Mouse (Mus musculus) layer of hippocampus, adult 18-20 months (tissue): ENCODE results near the gene Trpm3. TPM values are rescaled to one million over a fixed set of nuclear protein-coding genes. Genes with fewer than 3 reads are reported as not detected.
A peak's percentile ranks its signal among the peaks of the same experiment; 100 is the strongest.

Experiments used
- DNase-seq, 2 experiments: peaks; one replicate each; pipeline ENCODE4 v3.0.0; 2022; ENCODE audit warnings: low spot score in 2 of 2
- long read RNA-seq: library from polyadenylated mRNA; stranded (forward); transcript quantifications from one replicate; pipeline ENCODE4 v2.0.0, GENCODE M21; 2021
- total RNA-seq, 2 experiments: library from RNA; stranded (reverse); gene quantifications; 2 replicates each; pipeline ENCODE4 v1.2.3; 2021

Trpm3 gene
- total RNA-seq = 10 to 100 TPM; 56.8 to 61.7 TPM
- long read RNA-seq, partial matches to known transcripts = 5 of 20 reads
- long read RNA-seq, other reads (novel, unspliced or antisense) = 14 of 20 reads

GRCm38 (mm10) chr19:22138590-22139421 lies at the start of gene Trpm3:
Trpm3 (plus strand) TSS chr19:22139046.
- DNase-seq = peak; percentile 47 to 74

DNA sequence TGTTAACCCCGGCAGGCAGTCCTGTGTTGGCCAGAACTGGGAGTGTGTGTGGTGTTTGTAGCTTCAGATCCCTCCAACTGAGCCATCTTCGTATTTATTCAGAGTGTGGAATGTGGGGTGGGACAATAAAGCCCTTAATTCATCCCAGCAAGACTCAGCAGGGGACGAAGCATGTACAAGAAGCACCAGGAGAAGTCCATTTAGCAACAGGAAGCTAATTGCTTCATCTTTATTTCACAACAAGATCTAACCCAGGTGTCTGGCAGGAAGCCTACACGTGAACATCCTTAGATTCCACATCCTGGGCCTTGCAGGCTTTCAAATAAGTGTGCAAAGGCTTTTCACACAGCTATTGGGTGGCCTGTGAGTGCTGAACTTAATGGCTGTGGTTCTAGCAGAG lies 38.3 kb upstream of the Trpm3 start:
- DNase-seq = no peak

- no peak for DNase-seq
Measured at GRCm38 (mm10) chr19:22103865-22104264, 35.0 kb upstream of the Trpm3 start.

DNA sequence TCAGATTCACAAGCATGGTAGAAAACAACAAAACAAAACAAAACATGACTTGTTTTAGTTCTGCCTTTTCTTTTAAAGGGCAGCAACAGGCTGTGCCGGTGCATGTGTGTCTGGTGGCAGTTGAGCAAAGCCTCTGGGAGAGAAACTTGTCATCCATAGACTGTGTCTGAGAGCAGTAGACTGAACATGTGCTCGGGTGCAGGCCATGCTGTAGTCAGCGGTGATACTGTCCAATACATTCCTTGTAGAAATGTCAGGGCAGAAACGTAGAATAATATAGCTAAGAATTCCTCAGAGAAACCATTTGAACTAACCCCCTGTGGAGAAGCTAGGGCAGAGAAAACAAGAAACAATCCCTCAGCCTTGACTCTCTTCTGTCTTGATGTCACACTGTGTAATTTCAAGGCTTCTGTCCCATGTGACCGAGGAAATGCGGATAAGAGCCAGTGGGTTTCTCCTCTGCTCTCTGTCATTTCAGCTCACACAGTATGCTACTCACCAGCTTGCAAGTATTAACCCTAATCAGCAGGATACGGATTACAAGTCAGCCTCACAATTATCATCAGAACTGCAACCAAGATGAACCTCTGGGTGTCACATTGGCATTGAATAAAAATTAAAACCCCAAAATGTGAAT lies 33.9 kb upstream of the Trpm3 start:
- DNase-seq = no peak

- DNase-seq = no peak
Measured at GRCm38 (mm10) chr19:22105648-22106047, 33.2 kb upstream of the Trpm3 start.

- DNase-seq = no peak
Measured at GRCm38 (mm10) chr19:22108893-22109463, 29.9 kb upstream of the Trpm3 start.

DNA sequence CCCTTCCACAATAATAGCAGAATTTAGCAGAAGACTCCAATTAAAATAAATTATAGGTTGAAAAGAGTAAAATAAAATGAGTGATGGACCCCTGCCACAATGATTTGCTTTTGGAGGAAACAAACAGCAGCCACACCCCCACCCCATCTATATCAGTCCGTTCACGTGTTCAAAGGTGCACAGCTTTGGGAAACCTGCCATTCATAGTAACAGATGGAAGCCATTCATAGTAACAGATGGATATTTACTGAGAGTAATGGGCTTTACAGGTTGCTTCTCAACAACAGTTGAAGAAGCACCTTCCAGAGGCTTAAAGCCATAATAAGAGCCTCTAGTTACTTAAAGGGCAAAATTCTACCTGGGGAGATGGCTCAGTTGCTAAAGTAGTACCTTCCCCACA lies 17.9 kb upstream of the Trpm3 start:
- no peak for DNase-seq

- peak; percentile 8 to 62 for DNase-seq
Measured at GRCm38 (mm10) chr19:22121631-22122030, 17.2 kb upstream of the Trpm3 start.

DNA sequence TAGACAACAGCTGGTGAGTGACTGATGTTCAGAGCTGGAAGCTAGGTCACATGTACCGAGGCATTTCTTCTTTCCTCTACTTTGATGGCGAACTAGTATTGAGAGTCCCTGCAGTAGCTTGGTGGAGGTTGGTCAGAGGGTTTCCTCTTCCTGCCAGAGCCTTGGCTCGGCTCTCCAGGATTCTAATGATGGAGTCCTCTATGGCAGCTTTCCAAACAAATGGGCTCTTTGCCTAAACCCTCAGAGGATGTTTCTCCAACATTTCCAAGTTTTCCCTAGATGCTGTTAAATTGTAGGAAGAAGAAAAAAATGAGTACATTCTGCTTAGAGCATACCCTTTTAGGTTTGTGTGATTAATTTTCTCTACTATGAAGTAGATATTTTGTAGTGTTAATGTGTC lies 6.2 kb upstream of the Trpm3 start:
- DNase-seq = no peak

- no peak for DNase-seq
Measured at GRCm38 (mm10) chr19:22178549-22178948, 39.7 kb downstream of the Trpm3 start.

- DNase-seq = no peak
Measured at GRCm38 (mm10) chr19:22179017-22179416, 40.2 kb downstream of the Trpm3 start.

- peak in 1 of 2 experiments; percentile 56 for DNase-seq
Measured at GRCm38 (mm10) chr19:22180136-22180535, 41.3 kb downstream of the Trpm3 start.

GRCm38 (mm10) chr19:22189716-22190115 lies 50.9 kb downstream of the Trpm3 start:
- DNase-seq = peak; percentile 21 to 78

GRCm38 (mm10) chr19:22222520-22222919 lies 83.7 kb downstream of the Trpm3 start:
- DNase-seq = no peak

DNA sequence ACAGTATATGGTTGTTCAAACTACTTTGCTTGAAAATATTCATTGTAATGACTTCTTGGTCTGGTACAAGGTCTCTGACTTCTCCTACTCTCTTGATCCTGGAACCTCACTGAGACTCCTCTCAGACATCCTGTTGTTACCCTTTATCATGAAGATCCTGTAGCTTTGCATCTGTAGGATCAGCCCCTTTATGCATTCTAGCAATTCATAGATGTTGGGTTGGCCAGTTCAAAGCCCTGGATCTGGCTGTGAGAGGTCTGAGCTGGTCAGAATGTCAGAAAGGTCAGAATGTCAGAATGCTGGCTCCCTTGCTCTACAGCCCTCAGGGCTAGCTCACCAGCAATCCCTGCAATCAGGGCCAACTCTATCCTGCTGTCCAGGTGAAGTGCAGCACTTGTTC lies 95.3 kb downstream of the Trpm3 start:
- DNase-seq = no peak

DNA sequence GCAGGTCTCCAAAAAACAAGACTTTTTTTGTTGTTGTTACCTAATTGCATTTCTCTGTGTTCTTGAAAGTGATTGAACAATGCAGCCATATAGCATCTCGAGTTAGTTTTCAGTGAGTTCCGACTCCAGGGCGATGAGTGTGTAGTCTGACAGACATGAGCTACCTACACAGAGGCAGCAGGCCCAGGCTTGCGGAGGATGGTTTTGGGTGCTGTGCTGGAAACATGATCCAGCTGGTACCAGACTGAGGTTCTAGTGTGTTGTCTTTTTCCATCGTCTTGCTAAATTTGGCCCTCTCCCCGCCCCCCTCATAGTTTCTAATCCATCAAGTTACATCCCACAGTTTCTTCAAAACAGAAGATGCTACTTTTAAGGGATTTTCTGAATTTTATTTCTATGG lies 110.2 kb downstream of the Trpm3 start:
- peak; percentile 65 to 86 for DNase-seq

DNA sequence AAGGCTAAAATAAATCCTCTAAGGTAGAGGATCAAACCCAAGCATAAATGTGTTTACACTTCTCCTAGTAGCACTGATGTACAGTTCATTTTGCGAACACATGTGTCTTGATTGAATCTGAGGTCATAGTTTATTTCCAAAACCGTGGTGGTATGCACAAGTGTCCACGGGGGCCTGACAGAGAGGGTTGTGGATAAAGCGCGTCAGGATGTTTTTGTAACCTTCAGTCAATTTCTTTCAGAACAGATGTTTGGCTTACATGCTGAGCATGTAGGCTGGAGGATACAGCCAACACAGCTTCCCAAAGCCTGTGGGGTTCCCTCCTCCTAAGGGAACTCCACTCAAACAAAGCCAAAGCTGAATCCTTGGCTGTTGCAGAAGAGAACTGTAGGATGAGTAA lies 134.1 kb downstream of the Trpm3 start:
- DNase-seq = no peak

- DNase-seq = no peak
Measured at GRCm38 (mm10) chr19:22284651-22285050, 145.8 kb downstream of the Trpm3 start.

DNA sequence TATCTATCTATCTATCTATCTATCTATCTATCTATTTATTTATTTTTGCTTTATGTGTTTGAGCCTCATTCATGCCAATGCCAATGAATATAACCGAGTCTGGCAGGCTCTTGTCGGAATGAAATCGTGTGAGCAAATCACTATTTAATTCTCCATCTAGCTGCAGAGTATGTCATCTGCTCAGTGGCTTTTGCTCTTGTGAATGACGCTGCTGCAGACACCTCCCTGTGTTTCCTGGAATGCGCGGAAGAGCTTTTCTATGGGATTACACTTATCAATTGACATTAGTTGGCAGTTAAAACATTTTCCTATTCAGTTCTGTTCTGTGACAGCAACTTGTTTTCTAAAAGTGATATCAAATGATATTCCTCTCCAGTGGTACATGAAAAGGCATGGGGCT lies 153.8 kb downstream of the Trpm3 start:
- no peak for DNase-seq

DNA sequence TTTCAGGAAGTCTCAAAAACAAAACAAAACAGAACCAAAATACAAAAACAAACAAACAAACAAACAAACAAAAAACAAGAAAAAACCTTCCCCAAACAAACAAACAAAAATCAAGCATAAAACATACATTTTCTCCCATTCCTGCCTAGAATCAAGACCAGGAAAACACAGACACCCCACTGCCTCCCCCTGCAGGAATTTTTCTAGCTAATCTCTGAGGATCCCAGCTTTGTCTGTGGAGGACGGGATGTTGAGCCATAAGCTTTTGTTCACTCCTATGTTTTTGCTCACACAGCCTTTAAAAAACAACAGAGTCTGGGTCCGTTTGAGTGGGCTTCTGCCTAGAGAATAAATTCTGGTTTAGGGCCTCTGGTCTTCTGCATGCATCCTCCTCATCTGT lies 162.1 kb downstream of the Trpm3 start:
- peak in 1 of 2 experiments; percentile 38 for DNase-seq

DNA sequence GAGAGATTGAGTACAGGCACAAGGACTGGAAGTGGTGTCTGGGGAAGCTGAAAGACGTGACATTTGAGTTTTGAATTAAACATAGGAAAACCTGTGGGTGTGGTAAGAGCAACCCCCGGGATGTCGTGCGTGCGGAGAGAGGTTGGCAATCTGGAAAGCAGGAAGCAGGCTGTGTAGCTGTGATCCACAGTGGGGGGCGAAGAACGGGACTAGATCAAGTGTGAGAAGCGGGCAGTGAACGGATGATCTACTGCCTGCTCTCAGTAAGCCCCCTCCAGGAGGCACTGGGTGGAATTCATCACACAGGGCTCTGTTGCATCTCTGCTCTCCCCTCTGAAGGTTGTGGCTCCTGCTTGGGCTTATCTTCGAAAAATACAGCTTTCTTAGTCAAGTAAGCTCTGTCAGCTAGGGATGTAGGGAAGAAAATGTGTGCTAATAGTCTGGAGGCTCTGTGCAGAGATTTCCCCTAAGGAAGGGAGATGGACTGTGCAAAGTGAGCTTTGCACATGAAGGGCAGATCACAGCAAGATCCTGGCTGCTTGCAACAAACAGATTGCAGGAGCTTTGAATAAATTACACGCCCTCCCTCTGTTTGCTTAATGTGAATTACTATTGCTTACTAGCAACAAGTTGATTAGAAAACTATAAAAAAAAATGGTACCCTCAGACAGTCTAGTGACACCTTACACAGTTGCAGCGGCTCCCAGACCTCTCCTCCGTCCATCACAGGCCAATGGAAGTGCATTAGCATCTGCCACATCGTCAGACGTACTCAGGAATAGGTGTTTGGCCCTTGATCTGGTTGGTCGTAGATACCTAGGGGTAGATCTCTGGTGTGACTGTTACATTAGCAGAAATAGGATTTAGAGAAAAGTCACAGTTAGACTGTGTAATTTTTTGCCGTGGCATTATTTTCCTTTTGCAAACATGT lies 164.4 kb downstream of the Trpm3 start:
- DNase-seq = peak; percentile 13 to 33
